Mouse (Mus musculus) forebrain, embryonic 13.5 days (tissue): ENCODE measurements around the gene Pcnx3. TPM values are rescaled to one million over a fixed set of nuclear protein-coding genes. Genes with fewer than 3 reads are reported as not detected.
A peak's percentile ranks its signal among the peaks of the same experiment; 100 is the strongest.

ENCODE experiments used
- ATAC-seq: fragments of 200-750 bp; cut with Nextera tagmentation; 2 replicates; pipeline ENCODE4 v1.8.0; 2017
- H3K27ac ChIP-seq: fragments of 300-500 bp; sonication (generic); 2 replicates; pipeline ENCODE4 v1.5.1; 2015; ENCODE audit warnings: inconsistent platforms, mild to moderate bottlenecking, moderate library complexity
- H3K27me3 ChIP-seq: fragments of 300-500 bp; sonication (generic); 2 replicates; pipeline ENCODE4 v1.6.1; 2015; ENCODE audit warnings: mild to moderate bottlenecking, inconsistent platforms
- H3K36me3 ChIP-seq: fragments of 300-500 bp; sonication (generic); 2 replicates; pipeline ENCODE4 v1.6.1; 2015; ENCODE audit warnings: mild to moderate bottlenecking, inconsistent platforms; ENCODE audit not compliant: poor library complexity, severe bottlenecking
- H3K4me1 ChIP-seq: fragments of 300-500 bp; sonication (generic); 2 replicates; pipeline ENCODE4 v1.6.1; 2015; ENCODE audit warnings: inconsistent platforms
- H3K4me2 ChIP-seq: fragments of 300-500 bp; sonication (generic); 2 replicates; pipeline ENCODE4 v1.6.1; 2015; ENCODE audit warnings: inconsistent platforms, mild to moderate bottlenecking, moderate library complexity
- H3K4me3 ChIP-seq: fragments of 300-500 bp; sonication (generic); 2 replicates; pipeline ENCODE4 v1.5.1; 2015; ENCODE audit warnings: mild to moderate bottlenecking, inconsistent platforms
- H3K9ac ChIP-seq: fragments of 300-500 bp; sonication (generic); 2 replicates; pipeline ENCODE4 v1.6.1; 2015; ENCODE audit warnings: mild to moderate bottlenecking, inconsistent platforms
- H3K9me3 ChIP-seq: fragments of 300-500 bp; sonication (generic); replicated peaks from 2 replicates; pipeline ENCODE4 v1.6.1; 2016; ENCODE audit warnings: inconsistent platforms
- WGBS: fragments of 180-500 bp; shearing (Covaris S2); methylation state at CpG from one replicate; pipeline ENCODE4 v1.1.7; 2015; 5-methylcytosine and 5-hydroxymethylcytosine counted together
- polyA plus RNA-seq: library from polyadenylated mRNA; unstranded; fragments of >200 nt; fragmentation: Nextera tagmentation; extraction: Ambion mirVana; gene quantifications from 2 replicates; pipeline ENCODE4 v1.2.1, GENCODE M21; 2015

The Pcnx3 gene
- polyA plus RNA-seq = 21.6 and 29.4 TPM in 2 replicates

GRCm38 (mm10) chr19:5688200-5689087 is at the start of gene Pcnx3, which contains the start of gene Map3k11:
Gene Pcnx3 (minus strand): TSS chr19:5688908.
Gene Map3k11 (plus strand): TSS chr19:5688742.
- peaks cover 50% of the 10 kb centered on the region for H3K4me1 ChIP-seq
- H3K27ac ChIP-seq = peak within 1 kb of the TSS; percentile 84
- WGBS = under 1% methylated on average over 61 of the region's 69 CpGs
- peaks cover 62% of the 10 kb centered on the region for H3K36me3 ChIP-seq
- H3K4me2 ChIP-seq = peak within 1 kb of the TSS; percentile 100
- H3K27me3 ChIP-seq = no peaks in the 10 kb centered on the region
- peak within 1 kb of the TSS; percentile 95 for H3K4me3 ChIP-seq
- peak; percentile 96 for ATAC-seq
- no peaks in the 10 kb centered on the region for H3K9me3 ChIP-seq
- H3K9ac ChIP-seq = peak within 1 kb of the TSS; percentile 93

- H3K4me2 ChIP-seq = no peak overlapping the region
- 83% methylated on average over 9 of the region's 9 CpGs for WGBS
- H3K4me3 ChIP-seq = no peak overlapping the region
- no peak for ATAC-seq
- peaks cover 24% of the 10 kb centered on the region for H3K4me1 ChIP-seq
- no peak overlapping the region for H3K27ac ChIP-seq
- peaks cover 27% of the 10 kb centered on the region for H3K27me3 ChIP-seq
- no peaks in the 10 kb centered on the region for H3K36me3 ChIP-seq
- H3K9me3 ChIP-seq = no peaks in the 10 kb centered on the region
- H3K9ac ChIP-seq = no peak overlapping the region
Observed at GRCm38 (mm10) chr19:5734325-5734724, 45.6 kb upstream of the Pcnx3 start.

GRCm38 (mm10) chr19:5731264-5731978 is 42.7 kb upstream of the Pcnx3 start:
- peak; percentile 87 for ATAC-seq
- peak overlapping the region; percentile 99 for H3K4me2 ChIP-seq
- no peaks in the 10 kb centered on the region for H3K9me3 ChIP-seq
- H3K4me3 ChIP-seq = peak overlapping the region; percentile 97
- peaks cover 47% of the 10 kb centered on the region for H3K4me1 ChIP-seq
- H3K27ac ChIP-seq = no peak overlapping the region
- peaks cover 16% of the 10 kb centered on the region; the same call in 1 of the 2 replicates for H3K27me3 ChIP-seq
- no peaks in the 10 kb centered on the region for H3K36me3 ChIP-seq
- H3K9ac ChIP-seq = peak overlapping the region; percentile 82
- WGBS = under 1% methylated on average over 47 of the region's 47 CpGs

GRCm38 (mm10) chr19:5730314-5731186 is 41.8 kb upstream of the Pcnx3 start:
- WGBS = 72% methylated on average over 29 of the region's 29 CpGs
- H3K9ac ChIP-seq = peak overlapping the region; percentile 82
- peak overlapping the region; percentile 97 for H3K4me3 ChIP-seq
- peaks cover 8% of the 10 kb centered on the region; the same call in 1 of the 2 replicates for H3K27me3 ChIP-seq
- H3K36me3 ChIP-seq = peaks cover 5% of the 10 kb centered on the region
- H3K4me1 ChIP-seq = peaks cover 56% of the 10 kb centered on the region
- no peaks in the 10 kb centered on the region for H3K9me3 ChIP-seq
- no peak for ATAC-seq
- H3K4me2 ChIP-seq = peak overlapping the region; percentile 99
- H3K27ac ChIP-seq = peak overlapping the region; percentile 97

GRCm38 (mm10) chr19:5729444-5729815 is 40.7 kb upstream of the Pcnx3 start, which contains the start of gene Fam89b:
Gene Fam89b (minus strand): TSS chr19:5729653.
- Histone ChIP-seq H3K4me2 (peak within 1 kb of the TSS; percentile 99), H3K36me3 (peaks cover 16% of the 10 kb centered on the region), H3K9ac (peak within 1 kb of the TSS; percentile 100), H3K27me3 (no peaks in the 10 kb centered on the region), H3K27ac (peak within 1 kb of the TSS; percentile 97), H3K9me3 (no peaks in the 10 kb centered on the region), H3K4me3 (peak within 1 kb of the TSS; percentile 97), H3K4me1 (peaks cover 67% of the 10 kb centered on the region)
- WGBS = under 1% methylated on average over 24 of the region's 37 CpGs
- ATAC-seq = peak; percentile 84

GRCm38 (mm10) chr19:5728631-5729443 is 40.1 kb upstream of the Pcnx3 start:
- Histone ChIP-seq H3K9me3 (no peaks in the 10 kb centered on the region), H3K4me1 (peaks cover 68% of the 10 kb centered on the region), H3K27ac (peak overlapping the region; percentile 97), H3K4me2 (peak overlapping the region; percentile 99), H3K36me3 (peaks cover 22% of the 10 kb centered on the region), H3K4me3 (peak overlapping the region; percentile 97), H3K27me3 (no peaks in the 10 kb centered on the region), H3K9ac (peak overlapping the region; percentile 100)
- peak; percentile 31 for ATAC-seq
- WGBS = 6% methylated on average over 37 of the region's 37 CpGs

GRCm38 (mm10) chr19:5727701-5728100 is 39.0 kb upstream of the Pcnx3 start:
- WGBS = 6% methylated on average over 14 of the region's 14 CpGs
- H3K36me3 ChIP-seq = peaks cover 33% of the 10 kb centered on the region
- H3K4me1 ChIP-seq = peaks cover 68% of the 10 kb centered on the region
- peak overlapping the region; percentile 100 for H3K9ac ChIP-seq
- H3K9me3 ChIP-seq = no peaks in the 10 kb centered on the region
- H3K4me3 ChIP-seq = peak overlapping the region; percentile 97
- H3K27me3 ChIP-seq = no peaks in the 10 kb centered on the region
- peak overlapping the region; percentile 99 for H3K4me2 ChIP-seq
- peak; percentile 16; the same call in 1 of the 2 replicates for ATAC-seq
- H3K27ac ChIP-seq = peak overlapping the region; percentile 97; the same call in 1 of the 2 replicates

- no peaks in the 10 kb centered on the region for H3K27me3 ChIP-seq
- H3K9ac ChIP-seq = peak overlapping the region; percentile 100
- no peak for ATAC-seq
- H3K36me3 ChIP-seq = peaks cover 39% of the 10 kb centered on the region
- H3K9me3 ChIP-seq = no peaks in the 10 kb centered on the region
- no peak overlapping the region for H3K27ac ChIP-seq
- H3K4me1 ChIP-seq = peaks cover 68% of the 10 kb centered on the region
- peak overlapping the region; percentile 99 for H3K4me2 ChIP-seq
- H3K4me3 ChIP-seq = peak overlapping the region; percentile 97
- 83% methylated on average over 15 of the region's 15 CpGs for WGBS
Observed at GRCm38 (mm10) chr19:5726961-5727578, 38.4 kb upstream of the Pcnx3 start.

- ATAC-seq = no peak
- no peaks in the 10 kb centered on the region for H3K27me3 ChIP-seq
- peaks cover 59% of the 10 kb centered on the region for H3K4me1 ChIP-seq
- peak within 1 kb of the TSS; percentile 99 for H3K4me2 ChIP-seq
- H3K36me3 ChIP-seq = peaks cover 50% of the 10 kb centered on the region
- 12% methylated on average over 47 of the region's 49 CpGs for WGBS
- H3K9me3 ChIP-seq = no peaks in the 10 kb centered on the region
- no peak within 1 kb of the TSS; the same call in 1 of the 2 replicates for H3K27ac ChIP-seq
- peak within 1 kb of the TSS; percentile 97 for H3K4me3 ChIP-seq
- H3K9ac ChIP-seq = peak within 1 kb of the TSS; percentile 100
Observed at GRCm38 (mm10) chr19:5725767-5726515, 37.2 kb upstream of the Pcnx3 start, which contains the start of gene Ehbp1l1. Gene Ehbp1l1 (minus strand): TSS chr19:5726317.
